Mouse (Mus musculus): ENCODE results near the gene Cntnap2.

Cntnap2 gene

DNA sequence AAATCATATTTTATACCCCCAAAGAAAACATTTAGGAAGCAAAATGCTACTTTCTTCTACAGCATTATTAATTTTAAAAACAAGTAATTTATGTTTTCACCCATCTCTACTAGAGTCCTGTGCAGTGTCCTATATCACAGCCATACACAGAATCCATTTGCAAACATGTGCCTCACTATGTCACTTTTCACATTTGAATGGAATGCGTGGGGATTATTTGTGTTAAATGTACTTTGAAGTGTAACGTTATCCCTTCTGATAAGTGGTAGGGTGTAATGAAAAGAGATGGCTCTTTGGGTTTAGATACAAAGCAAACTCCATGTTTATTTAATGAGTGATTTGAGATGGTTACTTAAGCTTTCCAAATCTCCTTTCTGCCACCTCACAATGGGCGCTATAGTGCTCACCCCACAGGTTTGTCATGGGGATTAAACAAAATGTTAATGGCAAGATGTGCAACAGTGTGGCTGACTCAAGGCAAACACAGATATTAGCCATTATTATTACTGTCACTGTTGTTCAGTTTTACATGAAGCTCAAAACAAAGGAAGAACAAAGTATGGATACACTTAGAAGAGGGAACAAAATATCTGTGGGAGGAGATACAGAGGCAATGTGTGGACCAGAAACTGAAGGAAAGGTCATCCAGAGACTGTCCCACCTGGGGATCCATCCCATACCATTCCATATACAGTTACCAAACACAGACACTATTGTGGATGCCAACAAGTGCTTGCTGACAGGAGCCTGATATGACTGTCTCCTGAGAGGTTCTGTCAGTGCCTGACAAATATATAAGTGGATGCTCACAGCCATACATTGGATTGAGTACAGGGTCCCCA lies 886.2 kb downstream of the Cntnap2 start:
- no peak for DNase-seq

DNA sequence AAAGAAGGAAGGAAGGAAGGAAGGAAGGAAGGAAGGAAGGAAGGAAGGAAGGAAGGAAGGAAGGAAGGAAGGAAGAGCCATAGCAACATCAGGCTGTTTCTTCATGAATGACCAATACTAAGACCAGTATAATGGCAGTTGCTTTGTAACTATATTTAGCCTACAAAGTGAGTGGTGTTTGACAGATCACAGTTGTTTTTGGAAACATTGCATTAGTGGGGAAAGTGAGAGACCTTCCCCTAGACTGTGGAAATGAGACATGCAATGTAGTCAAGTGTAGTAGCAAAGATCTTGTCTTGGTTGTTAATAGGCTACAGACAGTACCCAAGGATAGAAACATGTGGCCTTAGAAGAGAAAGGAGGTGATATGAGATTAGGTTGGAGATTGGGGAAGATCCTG lies 895.6 kb downstream of the Cntnap2 start:
- DNase-seq: no peak

DNA sequence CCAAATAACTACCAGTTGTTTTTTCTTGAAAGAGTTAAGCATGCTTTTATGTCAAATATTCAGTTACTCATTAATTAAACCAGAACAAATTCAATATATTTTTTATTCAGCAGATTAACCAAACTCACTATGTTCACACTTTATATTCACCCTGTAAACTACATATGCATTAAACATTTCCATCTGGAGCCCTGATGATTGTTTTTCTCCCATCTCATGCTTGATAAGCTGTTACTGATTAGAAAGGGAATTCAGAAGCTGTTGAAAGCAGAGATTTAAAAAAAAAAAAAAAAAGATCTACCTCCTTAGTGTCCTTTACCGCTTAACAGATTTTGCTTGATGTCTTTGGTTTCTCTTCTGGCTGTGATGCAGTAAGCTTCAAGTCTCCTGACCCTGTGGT lies 905.3 kb downstream of the Cntnap2 start:
- DNase-seq: no peak

DNA sequence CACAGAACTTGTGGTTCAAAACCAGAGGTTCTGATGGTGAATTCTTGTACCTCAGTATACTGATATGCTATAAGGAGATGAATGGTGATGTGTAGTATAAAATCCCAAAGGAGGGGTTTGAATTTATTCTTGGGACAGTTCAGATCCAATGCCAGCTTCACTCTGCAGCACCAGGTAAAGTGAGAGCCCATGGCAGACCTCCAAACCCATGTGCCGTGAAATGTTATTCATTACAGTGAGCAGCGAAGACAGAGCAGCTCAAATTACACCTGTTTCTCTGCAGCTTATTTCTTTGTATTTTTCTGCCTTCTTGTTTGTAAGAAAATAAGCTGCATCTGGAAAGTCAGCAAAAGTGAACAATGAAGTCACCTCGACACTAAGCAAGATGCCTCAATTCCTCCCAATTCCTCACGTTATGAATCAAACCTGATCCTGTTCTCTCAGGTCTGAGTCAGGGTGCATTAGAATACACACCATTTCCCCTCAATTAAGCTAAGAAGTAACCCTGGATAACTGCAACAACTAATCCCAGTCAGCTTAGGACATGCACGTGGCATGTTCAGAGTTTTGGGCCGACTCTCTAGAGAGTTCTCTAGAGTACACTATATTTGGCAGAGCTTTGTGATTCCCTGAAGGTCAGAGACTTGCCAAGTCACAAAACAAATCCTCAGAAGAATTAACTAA lies 915.5 kb downstream of the Cntnap2 start:
- DNase-seq: no peak

DNA sequence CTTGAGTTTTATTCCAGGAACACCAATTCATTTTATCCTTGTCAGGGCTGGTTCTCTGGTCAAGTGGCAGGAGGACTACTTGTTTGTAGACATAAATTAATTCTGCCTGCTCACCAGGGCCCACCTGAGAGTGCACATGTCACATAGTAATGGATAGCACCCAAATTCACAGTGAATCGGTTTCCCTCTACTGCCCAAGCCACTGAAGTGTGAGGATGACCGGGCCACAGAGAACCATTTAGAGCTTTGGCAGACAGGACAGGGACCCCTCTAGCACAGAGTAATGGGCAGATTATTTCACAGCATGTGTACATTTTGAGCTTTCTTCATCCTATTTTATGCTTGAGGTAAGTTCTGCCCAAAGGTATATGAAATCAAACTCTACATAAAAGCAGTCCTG lies 920.0 kb downstream of the Cntnap2 start:
- DNase-seq: no peak

DNA sequence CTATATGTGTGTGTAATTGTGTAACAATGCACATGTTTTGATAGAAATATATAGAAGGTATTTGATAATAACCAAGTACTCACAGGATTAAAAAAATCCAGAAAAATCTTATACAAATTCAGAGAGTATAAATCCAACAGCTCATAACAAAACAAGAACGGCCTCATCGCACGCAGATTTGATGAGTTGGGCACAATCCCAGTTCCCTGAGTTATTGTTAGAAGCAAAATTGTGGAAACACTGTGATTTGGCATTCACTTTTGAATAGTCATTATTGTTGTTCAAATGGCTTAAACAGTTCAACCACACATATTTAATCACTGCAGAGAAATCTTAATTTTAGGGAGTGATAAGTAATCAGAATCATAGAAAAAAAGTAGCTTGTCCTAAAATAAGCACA lies 928.9 kb downstream of the Cntnap2 start:
- no peak for DNase-seq

DNA sequence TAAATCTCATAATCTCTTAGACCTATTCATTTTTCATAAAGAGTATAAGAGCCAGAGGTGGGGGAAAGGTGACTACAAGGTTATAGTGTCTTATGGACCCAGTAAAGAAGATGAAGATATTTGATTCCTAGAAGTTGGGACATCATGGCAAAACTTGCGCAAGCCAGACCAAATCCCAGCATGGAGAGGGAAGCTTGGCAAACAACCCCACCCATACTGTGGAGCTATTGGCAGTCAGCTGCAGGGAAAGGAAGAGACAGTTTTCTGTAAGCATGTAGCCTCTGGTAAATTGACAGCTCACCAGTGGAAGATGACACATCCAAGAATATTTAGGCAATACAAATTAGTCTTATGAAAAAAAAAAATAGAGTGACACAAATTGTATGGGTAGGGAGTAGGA lies 931.9 kb downstream of the Cntnap2 start:
- peak in 1 of 2 experiments; percentile 3 for DNase-seq

DNA sequence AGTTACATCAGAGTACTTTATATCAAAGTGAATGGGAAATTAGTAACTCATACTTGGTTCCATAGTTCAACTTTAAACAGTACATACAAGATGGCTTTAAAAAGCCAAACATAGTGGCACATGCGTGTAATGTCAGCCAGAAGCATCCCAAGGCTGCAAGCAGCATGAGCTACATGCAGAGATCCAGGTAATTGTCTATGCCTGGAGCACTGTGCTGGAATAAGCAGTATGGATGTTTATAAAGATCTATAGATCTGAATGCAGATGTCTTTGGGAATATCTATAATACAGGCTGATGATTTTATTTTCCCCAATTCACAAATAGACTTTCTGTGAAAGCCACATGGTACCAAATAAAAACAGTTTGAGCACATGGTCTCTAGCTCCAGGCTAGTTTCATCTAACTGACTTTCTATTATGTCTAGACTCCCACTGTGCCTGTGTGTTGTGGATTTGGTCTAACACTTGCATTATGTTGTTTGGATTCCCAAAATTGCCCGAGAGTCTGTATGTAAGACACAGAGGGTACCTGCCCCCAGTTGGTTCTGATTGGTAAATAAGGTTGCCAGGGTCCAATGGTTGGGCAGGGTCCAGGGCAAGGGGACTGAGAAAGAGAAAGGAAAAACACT lies 963.5 kb downstream of the Cntnap2 start:
- no peak for DNase-seq

DNA sequence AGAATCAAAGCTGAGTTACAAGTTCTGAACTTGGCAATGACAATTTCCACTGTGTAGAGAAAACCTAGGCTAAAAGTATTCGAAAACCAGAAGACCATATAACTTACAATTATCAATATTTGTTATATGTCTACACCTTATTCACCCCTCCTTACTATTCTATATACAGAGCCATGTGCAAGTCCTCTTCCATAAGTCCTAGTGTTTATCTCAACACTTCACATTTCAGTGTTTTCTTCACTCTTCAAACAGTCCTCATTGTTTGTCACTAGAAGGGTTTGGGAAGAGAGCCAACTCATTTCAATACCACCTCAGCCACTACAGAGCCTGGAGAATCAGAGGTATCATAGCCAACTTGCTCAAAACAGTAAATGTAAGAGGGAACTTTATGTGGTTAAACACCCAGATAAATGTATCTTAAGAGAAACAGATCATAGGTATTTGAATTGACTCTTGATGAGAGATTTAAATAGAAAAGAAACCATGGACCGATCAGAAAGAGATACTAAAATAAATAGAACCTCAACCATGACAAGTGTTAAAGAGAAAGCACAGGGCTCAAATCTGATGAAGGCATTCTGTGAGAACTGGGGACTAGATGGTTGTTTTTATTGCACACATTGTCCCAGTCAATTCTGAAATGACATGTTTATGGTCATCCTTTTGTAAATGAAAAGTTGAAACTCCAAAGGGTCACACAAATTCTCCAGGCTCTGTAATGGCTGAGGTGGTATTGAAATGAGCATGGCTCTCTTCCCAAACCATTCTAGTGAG lies 972.9 kb downstream of the Cntnap2 start:
- DNase-seq: no peak

DNA sequence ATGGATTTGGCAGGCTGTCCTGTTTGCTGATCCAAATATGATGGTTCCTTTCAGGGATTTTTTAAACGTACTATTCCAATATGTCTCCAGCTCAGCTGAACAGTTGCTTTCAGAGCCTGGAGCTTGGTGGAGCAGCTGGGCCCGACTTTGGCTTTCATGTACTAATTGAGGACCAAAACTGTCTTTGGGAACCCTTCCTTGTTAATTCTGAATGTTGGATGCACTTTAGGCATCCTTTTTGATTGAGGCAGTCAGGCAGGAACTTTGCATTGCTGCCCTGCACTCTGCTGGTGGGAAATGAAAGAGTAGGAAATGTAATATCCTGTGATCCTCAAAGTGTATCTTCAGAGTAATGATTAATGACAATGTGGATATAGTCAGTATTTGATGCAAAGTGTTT lies 974.0 kb downstream of the Cntnap2 start:
- no peak for DNase-seq

DNA sequence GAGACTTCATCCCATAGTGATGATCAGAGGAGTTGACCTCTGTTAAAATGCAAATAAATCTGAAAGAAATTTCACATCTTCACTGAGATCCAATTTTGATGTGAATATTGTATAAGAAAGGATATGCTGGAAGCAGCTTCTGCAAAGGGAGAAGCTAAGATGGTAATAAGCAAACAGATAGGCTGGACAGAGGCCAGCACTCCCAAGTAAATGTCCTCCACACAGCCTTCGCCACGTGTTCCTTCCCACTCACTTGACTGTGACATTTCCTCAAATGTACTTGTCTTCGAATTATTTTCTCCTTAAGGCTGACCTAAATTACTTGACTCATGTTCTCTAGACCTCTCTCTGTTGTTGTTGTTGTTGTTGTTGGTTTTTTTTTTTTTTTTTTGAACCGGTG lies 981.5 kb downstream of the Cntnap2 start:
- no peak for DNase-seq

DNA sequence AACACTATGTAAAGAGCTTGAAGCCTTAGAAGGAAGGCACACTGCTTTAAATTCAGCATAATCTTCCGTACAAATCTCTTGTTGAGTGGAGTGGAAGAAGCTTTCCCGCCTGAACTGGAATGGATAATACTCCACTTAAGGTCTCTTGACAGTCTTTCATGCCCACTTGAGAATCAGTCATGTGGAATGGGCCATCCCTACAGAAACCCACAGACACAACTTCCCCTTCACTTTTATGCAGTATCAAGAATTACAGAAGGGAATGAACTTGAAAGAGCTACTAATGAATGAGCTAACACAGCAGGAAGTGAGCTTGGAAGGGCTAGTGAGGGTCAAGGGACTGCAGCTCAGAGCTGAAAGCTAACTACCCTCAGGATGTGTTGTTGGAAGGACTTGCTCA lies 1021.1 kb downstream of the Cntnap2 start:
- DNase-seq: no peak

DNA sequence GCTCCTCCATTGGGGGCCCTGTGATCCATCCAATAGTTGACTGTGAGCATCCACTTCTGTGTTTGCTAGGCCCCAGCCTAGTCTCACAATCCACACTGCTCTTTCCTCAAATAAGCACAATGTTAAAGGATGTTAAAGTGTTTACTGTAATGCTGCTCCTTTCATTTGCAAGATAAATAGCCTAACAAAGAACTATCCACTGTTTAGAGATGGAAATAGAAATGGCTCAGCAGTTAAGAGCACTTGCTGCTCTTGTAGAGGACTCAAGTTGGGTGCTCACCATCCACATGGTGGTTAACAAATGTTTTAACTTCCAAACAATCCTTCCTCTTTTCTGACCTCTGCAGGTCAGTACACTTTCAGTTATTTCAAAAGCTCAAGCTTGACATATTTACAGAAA lies 1022.3 kb downstream of the Cntnap2 start:
- no peak for DNase-seq

DNA sequence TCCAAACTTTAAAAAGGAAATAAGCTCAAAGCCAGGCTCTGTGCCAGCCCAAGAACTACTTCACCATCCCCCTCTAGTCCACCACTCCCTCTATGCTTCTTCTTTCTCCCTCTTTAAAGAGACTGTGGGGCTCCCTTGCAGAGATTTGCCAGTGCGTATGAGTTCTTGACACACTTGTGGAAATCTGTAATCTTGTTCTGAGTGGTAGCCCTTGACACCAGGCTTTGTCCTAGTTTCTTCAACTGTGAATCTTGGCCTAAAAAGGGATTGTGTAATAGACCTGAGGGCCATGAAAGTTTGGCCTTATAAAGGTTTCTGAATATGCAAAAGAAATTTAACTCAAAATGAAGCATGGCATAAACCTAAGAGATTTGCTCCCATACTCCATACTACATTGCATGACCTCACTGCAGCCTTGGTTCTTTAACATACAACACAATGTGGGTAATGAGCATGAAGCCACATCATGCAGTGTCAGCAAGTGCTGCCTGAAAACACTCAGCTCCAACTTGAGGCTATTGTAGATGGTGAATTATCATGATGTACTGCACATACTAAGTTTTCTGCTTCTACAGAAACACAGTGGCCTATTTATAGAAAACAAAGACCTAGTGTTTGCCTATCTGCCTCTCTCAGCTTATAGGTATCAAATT lies 1084.2 kb downstream of the Cntnap2 start:
- DNase-seq: no peak

DNA sequence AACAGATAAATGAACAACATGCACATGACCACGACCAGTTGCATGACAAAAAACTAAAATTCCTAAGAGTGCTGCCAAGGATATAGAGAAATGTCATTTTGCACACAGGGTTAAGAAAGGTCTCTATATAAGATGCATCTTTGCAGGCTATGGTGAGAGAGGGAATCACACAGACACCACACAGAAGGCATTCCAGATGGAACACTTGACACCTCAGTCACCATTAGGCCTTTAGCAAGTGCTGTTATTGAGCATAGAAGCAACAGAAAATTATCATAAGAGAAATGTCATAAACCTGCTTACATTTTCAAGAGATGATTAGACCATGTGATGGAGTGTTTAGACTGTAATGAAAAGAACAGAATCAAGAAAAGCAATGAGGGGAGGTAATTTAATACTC lies 1107.7 kb downstream of the Cntnap2 start:
- DNase-seq: no peak

DNA sequence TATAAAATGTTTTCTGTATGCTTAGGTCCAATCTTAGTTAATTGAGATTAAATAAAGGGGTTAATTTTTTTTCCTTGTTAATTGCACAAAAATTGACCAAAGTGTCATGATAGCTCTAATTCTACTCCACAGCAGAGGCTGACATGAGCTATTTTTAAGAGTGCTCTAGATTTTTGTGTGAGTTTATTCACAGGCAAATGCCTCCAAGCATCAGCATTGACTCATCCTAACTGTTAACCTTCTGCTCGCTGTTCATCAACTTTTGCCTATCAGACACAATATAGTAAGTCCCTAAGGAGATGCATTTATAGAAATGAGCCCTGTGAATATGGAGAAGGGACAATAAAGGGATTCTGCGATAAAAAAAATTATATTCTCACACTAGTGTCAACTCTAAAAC lies 1138.1 kb downstream of the Cntnap2 start:
- no peak for DNase-seq

DNA sequence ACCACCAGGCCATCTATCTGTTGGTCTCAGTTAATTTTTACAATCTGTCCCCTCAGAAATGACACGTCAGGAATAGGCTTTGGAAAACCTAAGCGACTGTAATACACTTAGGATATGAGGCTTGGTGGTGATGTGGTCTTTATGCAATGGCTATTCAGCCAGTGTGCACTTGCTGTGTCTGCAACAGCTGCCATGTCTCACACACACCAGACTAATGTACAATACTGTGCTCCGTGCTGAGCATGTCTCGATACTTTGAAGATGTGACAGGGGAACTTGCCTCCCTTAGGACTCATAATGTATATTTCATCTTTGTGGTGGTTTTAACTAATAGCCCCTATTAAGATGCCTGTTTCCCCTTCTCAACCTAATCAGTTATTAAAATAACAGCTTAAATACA lies 1142.7 kb downstream of the Cntnap2 start:
- DNase-seq: no peak

DNA sequence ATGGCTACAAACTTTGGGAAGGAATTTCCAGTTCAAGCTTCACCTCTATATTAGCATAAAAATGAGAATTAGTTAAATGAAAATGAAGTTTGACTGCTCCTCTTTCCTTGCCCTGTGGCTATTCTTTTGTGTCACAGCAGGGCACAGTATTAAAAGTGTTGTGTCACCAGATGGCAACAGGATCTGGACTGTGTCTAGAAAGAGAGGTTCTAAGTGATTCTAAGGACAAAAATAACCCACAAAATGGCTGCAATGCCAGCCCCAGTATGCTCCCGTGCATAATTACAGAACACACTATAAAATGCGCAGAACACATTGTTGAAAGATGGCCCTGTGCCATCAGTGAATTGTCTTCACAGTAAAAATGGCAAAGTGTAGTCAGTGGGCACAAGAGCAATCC lies 1146.4 kb downstream of the Cntnap2 start:
- peak; percentile 51 to 56 for DNase-seq

DNA sequence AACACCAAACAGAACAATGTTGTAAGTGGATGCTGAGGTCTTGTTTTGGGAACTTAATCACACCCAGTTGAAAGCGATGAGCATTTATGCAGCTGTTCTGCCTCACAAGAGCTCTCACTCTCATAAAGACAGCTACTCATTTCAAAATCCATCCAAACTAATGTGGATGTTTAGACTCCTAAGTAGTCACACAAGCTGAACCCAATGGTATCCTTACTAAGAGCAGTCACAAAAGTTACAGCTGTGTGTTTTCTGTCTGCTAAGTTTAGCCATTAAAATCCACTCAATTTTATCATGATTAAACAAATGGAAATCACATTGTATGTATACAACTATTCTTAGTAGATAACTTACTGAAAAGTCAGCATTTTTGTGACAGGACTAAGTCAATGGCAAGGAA lies 1173.7 kb downstream of the Cntnap2 start:
- DNase-seq: no peak

DNA sequence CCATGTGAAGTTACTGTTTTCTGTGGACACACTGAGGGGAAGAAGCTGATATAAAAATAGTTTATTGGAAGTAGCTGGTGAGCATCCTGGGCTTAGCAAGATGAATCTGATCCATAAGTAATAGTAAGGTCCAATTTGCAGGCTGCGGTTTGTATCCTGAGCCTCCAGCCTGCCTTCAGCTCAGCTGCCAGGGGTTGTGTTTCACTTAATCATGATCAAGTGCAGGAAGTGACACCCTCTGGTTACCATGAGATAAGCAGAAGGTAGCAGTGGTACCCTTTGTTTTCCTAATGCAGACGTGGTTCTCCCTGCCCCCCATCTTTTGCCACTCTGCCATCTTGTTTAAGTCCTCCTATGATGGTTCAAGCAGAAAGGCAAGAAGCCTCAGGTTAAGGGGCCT lies 1181.2 kb downstream of the Cntnap2 start:
- no peak for DNase-seq

DNA sequence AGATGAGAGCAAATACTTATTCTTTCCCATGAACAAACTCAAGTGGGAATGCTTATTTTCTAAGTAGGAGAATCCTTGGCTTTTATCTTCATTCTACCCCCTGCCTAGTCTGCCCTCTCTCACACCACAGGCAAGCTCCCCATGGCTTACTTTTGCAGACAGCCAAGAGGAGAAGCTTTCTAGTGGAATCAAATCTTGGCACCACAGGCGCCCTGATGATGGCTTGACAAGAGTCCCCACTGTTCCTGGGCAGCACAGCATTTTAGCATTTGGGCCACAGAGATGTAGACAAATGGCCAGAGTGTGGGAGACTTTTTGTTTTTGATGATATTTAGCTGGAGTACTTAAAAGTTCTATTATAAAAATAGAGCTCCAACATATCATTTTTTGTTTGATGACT lies 1204.0 kb downstream of the Cntnap2 start:
- peak; percentile 46 to 57 for DNase-seq

DNA sequence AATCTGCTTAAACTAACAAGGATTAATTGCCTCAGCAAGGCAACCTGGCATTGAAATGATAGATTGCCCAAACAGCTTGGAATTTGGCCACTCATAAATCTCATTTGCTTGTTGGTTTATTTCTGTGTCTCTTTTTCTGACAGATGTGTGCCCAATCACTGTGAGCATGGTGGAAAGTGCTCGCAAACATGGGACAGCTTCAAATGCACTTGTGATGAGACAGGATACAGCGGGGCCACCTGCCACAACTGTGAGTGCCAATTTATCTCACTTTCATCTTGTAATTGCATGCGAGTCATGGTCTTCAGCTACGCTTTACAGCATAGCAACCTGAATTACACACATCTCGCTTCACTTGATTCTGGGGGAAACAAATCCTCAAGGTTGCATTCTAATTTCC lies 1287.8 kb downstream of the Cntnap2 start:
- no peak for DNase-seq

DNA sequence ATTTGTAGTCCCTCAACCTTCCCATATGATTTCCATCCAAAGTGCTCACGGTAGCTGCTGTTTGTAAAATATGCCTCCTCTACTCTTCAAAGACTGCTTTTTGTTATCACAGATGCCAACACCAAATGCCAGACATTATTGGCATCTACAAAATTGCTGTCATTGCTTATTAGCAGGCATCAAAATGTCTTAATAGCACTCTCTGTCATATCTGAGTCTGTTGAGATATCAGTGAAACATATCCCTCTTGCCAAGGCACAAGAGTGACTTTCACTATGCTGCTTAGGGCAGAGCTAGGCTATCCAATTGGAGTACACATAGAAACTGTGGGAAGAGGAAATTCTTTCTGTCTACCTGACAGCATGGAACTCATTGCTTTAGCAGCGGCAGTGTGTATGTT lies 1301.9 kb downstream of the Cntnap2 start:
- no peak for DNase-seq
